ENCODE assay signal across 8 mouse cellular contexts in genomic region chr15:6709618-6710017, GRCm38 (mm10). TPM values are rescaled to one million over a fixed set of nuclear protein-coding genes. Genes with fewer than 3 reads are reported as not detected.
DNase-seq lines count a peak whose midpoint lies in the region; ATAC-seq and TF ChIP-seq lines count a peak whose summit lies in the region.

No protein-coding gene starts in this region.

- ATAC-seq in kidney, embryonic 15.5 days (replicated peaks; ENCODE audit: low FRiP score), result no peak
- ATAC-seq in cerebellum, adult (ENCODE audit: insufficient number of reproducible peaks, low FRiP score, low TSS enrichment), result no peak

- H3K27me3 ChIP-seq in kidney, embryonic 15.5 days, result peaks cover 10% of the 10 kb centered on the region; the same call in 1 of the 2 replicates
- H3K27me3 ChIP-seq in myocyte (ENCODE audit: control insufficient read depth, insufficient read depth, insufficient read length), result no peaks in the 10 kb centered on the region

- peak overlapping the region; percentile 89 for H3K9ac ChIP-seq in kidney, embryonic 15.5 days

- H3K79me2 ChIP-seq in myocyte (ENCODE audit: control insufficient read depth, insufficient read depth), result peaks cover 57% of the 10 kb centered on the region

- no peak for DNase-seq in kidney, postnatal 14 days
- DNase-seq in induced T-regulatory cell, adult 2 months (ENCODE audit: low read depth), result peak; percentile 49
- no peak for DNase-seq in retina, embryonic 14.5 days (ENCODE audit: low spot score)
- DNase-seq in cerebellum, postnatal 10 days, result no peak

- H3K9me3 ChIP-seq in kidney, embryonic 15.5 days (replicated peaks), result no peaks in the 10 kb centered on the region

- no peak for TF ChIP-seq POLR2A in cortical plate, adult 2 months (IDR thresholded peaks at IDR 0.05; ENCODE audit: extremely low read depth, insufficient read depth, low read length)
- no peak for TF ChIP-seq POLR2A in myocyte (IDR thresholded peaks at IDR 0.05; ENCODE audit: insufficient read length, low read depth)

- peak overlapping the region; percentile 95 for H3K4me3 ChIP-seq in kidney, embryonic 15.5 days (replicated peaks)
- peak overlapping the region; percentile 93 for H3K4me3 ChIP-seq in cortical plate, adult 2 months (ENCODE audit: insufficient read depth, low read length)
- peak overlapping the region; percentile 45 for H3K4me3 ChIP-seq in myocyte

- no peak overlapping the region for H3ac ChIP-seq in myocyte (ENCODE audit: control insufficient read depth, insufficient read length)

- no peak for TF ChIP-seq CTCF in cortical plate, adult 2 months (IDR thresholded peaks at IDR 0.05; ENCODE audit: extremely low read depth, insufficient read depth, low read length)

- 19% methylated on average over 8 of the region's 8 CpGs for WGBS in kidney, embryonic 15.5 days

- peak overlapping the region; percentile 92 for H3K4me2 ChIP-seq in kidney, embryonic 15.5 days
- H3K4me2 ChIP-seq in myocyte (ENCODE audit: low read depth), result peak overlapping the region; percentile 91

- peaks cover 36% of the 10 kb centered on the region for H3K4me1 ChIP-seq in kidney, embryonic 15.5 days
- peaks cover 4% of the 10 kb centered on the region for H3K4me1 ChIP-seq in cortical plate, adult 2 months (ENCODE audit: control insufficient read depth, insufficient read depth, low read length)

- H3K27ac ChIP-seq in kidney, embryonic 15.5 days, result no peak overlapping the region
- H3K27ac ChIP-seq in cortical plate, adult 2 months (ENCODE audit: insufficient read depth, low read length), result no peak overlapping the region

- H3K36me3 ChIP-seq in kidney, embryonic 15.5 days, result no peaks in the 10 kb centered on the region
- H3K36me3 ChIP-seq in myocyte (ENCODE audit: control insufficient read depth, insufficient read depth), result no peaks in the 10 kb centered on the region

TF ChIP-seq in myocyte, 11 proteins besides CTCF, POLR2A, EP300 and RAD21:
- TF ChIP-seq TCF3 (IDR thresholded peaks at IDR 0.05; ENCODE audit: insufficient read length, low read depth), result no peak
- no peak for TF ChIP-seq POLR2AphosphoS2 (IDR thresholded peaks at IDR 0.05; ENCODE audit: insufficient read length, low read depth)
- TF ChIP-seq E2F4 (IDR thresholded peaks at IDR 0.05; ENCODE audit: insufficient read depth), result no peak
- no peak for TF ChIP-seq CEBPB (IDR thresholded peaks at IDR 0.05; ENCODE audit: insufficient read depth, poor library complexity, severe bottlenecking)
- no peak for TF ChIP-seq USF1 (IDR thresholded peaks at IDR 0.05; ENCODE audit: low read depth)
- no peak for TF ChIP-seq SRF (IDR thresholded peaks at IDR 0.05; ENCODE audit: control insufficient read depth, insufficient read length, low read depth)
- no peak for TF ChIP-seq MAX (IDR thresholded peaks at IDR 0.05; ENCODE audit: low read depth)
- no peak for TF ChIP-seq MYOD1 (IDR thresholded peaks at IDR 0.05; ENCODE audit: control insufficient read depth in 1 of 3, insufficient read length in 2 of 3, low read depth in 2 of 3)
- no peak for TF ChIP-seq MYOG (IDR thresholded peaks at IDR 0.05; ENCODE audit: control insufficient read depth in 1 of 3, insufficient read depth in 1 of 3, insufficient read length in 2 of 3, low read depth in 2 of 3)
- no peak for TF ChIP-seq TCF12 (IDR thresholded peaks at IDR 0.05; ENCODE audit: insufficient read depth, poor library complexity, severe bottlenecking)
- no peak for TF ChIP-seq REST (IDR thresholded peaks at IDR 0.05; ENCODE audit: insufficient read depth, insufficient read length)
TF ChIP-seq in myocyte: peak in this region for 0.

RNA-seq across cellular contexts. Expression of gene Rictor, which starts 1.4 kb away (rescaled TPM):
- 39.8 and 41.9 TPM in 2 replicates for polyA plus RNA-seq in kidney, embryonic 15.5 days (2015; fragmentation: Nextera tagmentation; extraction: Ambion mirVana)
- polyA plus RNA-seq in cortical plate, adult 2 months (2012; rRNA removed), result 17.1 and 17.9 TPM in 2 replicates
- polyA plus RNA-seq in myocyte (2012; fragmentation: generic; extraction: Trizol), result 2.4 TPM

Comparison
In these comparisons a context has a peak if more than half of its experiments do, and no peak if none do; other contexts are left out.
1. H3K4me3 ChIP-seq: peak in every context shown above with its lines; median percentile 95 in kidney, embryonic 15.5 days; 93 in cortical plate, adult 2 months; 45 in myocyte.